Mouse (Mus musculus) adrenal gland, adult 10 weeks (tissue): ENCODE results near the gene Ppp1r3d. TPM values are rescaled to one million over a fixed set of nuclear protein-coding genes. Genes with fewer than 3 reads are reported as not detected.

Source experiments
- polyA plus RNA-seq: library from polyadenylated mRNA; stranded (reverse); fragments of 350-450 nt; fragmentation: Illumina TruSeq; extraction: RNeasy Lipid Tissue Mini Kit (QIAGEN cat#74804); gene quantifications from one replicate; pipeline ENCODE4 v1.2.3, GENCODE M21; 2014; ENCODE audit warnings: low read depth, low replicate concordance

The Ppp1r3d gene
- 5.1 TPM for polyA plus RNA-seq

GRCm38 (mm10) chr2:178414261-178415149, at the start of gene Ppp1r3d, which contains the start of gene Fam217b:
TSS of gene Ppp1r3d (minus strand) at chr2:178414472.
TSS of gene Fam217b (plus strand) at chr2:178414524.

GRCm38 (mm10) chr2:178430231-178430630, 16.0 kb upstream of the Ppp1r3d start, which contains the start of gene Cdh26:
TSS of gene Cdh26 (plus strand) at chr2:178430531.

GRCm38 (mm10) chr2:178407053-178407815, 7.0 kb downstream of the Ppp1r3d start, which contains the start of gene Sycp2:
TSS of gene Sycp2 (minus strand) at chr2:178407685.

Other genes with a start within 250 kb of the Ppp1r3d start
- gene Sycp2, start 6.8 kb downstream of the Ppp1r3d start, polyA plus RNA-seq, result 0.23 TPM
- 5.3 TPM for gene Fam217b, start 52 bp upstream of the Ppp1r3d start, polyA plus RNA-seq
- not detected for gene Cdh26, start 16.1 kb upstream of the Ppp1r3d start, polyA plus RNA-seq